Mouse (Mus musculus) ES-Bruce4 (cell line): ENCODE measurements around the gene Mymk.

Experiments used
- CTCF ChIP-seq: IDR thresholded peaks from one replicate; pipeline ENCODE4 v1.8.1; 2011; ENCODE audit warnings: low read depth, low read length
- EP300 ChIP-seq: IDR thresholded peaks from 2 replicates; pipeline ENCODE4 v1.6.1; 2011; ENCODE audit warnings: low read depth, low read length; ENCODE audit not compliant: insufficient read depth
- POLR2A ChIP-seq: IDR thresholded peaks from one replicate; pipeline ENCODE4 v1.8.1; 2011; ENCODE audit warnings: low read length; ENCODE audit not compliant: insufficient read depth

GRCm38 (mm10) chr2:27045979-27046770 is 25.8 kb downstream of the Mymk start:
- no peak for TF ChIP-seq CTCF
- TF ChIP-seq EP300 = no peak
- no peak for TF ChIP-seq POLR2A
